Mouse (Mus musculus): ENCODE measurements around the gene Misp. TPM values are rescaled to one million over a fixed set of nuclear protein-coding genes. Genes with fewer than 3 reads are reported as not detected.
A peak's percentile ranks its signal among the peaks of the same experiment; 100 is the strongest.

The Misp gene
- total RNA-seq, 2 experiments from 2014 or later: 0.54 to 1.3 TPM

- peak; percentile 64 to 80 for DNase-seq (ENCODE audit: low spot score in 2 of 2)
Measured at GRCm38 (mm10) chr10:79793738-79794490, 26.9 kb upstream of the Misp start.

- DNase-seq (ENCODE audit: low spot score in 2 of 2): no peak
Measured at GRCm38 (mm10) chr10:79794491-79794931, 26.3 kb upstream of the Misp start.

GRCm38 (mm10) chr10:79795905-79796304 lies 24.9 kb upstream of the Misp start:
- DNase-seq (ENCODE audit: low spot score in 2 of 2): no peak

GRCm38 (mm10) chr10:79797326-79797725 lies 23.5 kb upstream of the Misp start:
- no peak for DNase-seq (ENCODE audit: low spot score in 2 of 2)

- DNase-seq (ENCODE audit: low spot score in 2 of 2): no peak
Measured at GRCm38 (mm10) chr10:79798289-79798928, 22.4 kb upstream of the Misp start.

- no peak for DNase-seq (ENCODE audit: low spot score in 2 of 2)
Measured at GRCm38 (mm10) chr10:79800508-79800907, 20.3 kb upstream of the Misp start.

GRCm38 (mm10) chr10:79801837-79802236 lies 19.0 kb upstream of the Misp start:
- no peak for DNase-seq (ENCODE audit: low spot score in 2 of 2)

- no peak for DNase-seq (ENCODE audit: low spot score in 2 of 2)
Measured at GRCm38 (mm10) chr10:79802331-79802971, 18.3 kb upstream of the Misp start.

- peak; percentile 95 to 96 for DNase-seq (ENCODE audit: low spot score in 2 of 2)
Measured at GRCm38 (mm10) chr10:79803716-79804323, 17.0 kb upstream of the Misp start.

- DNase-seq (ENCODE audit: low spot score in 2 of 2): no peak
Measured at GRCm38 (mm10) chr10:79805636-79806035, 15.2 kb upstream of the Misp start.

GRCm38 (mm10) chr10:79806331-79806730 lies 14.5 kb upstream of the Misp start:
- DNase-seq (ENCODE audit: low spot score in 2 of 2): no peak

GRCm38 (mm10) chr10:79806972-79807371 lies 13.8 kb upstream of the Misp start:
- no peak for DNase-seq (ENCODE audit: low spot score in 2 of 2)

- no peak for DNase-seq (ENCODE audit: low spot score in 2 of 2)
Measured at GRCm38 (mm10) chr10:79807826-79808225, 13.0 kb upstream of the Misp start.

GRCm38 (mm10) chr10:79808728-79809127 lies 12.1 kb upstream of the Misp start:
- no peak for DNase-seq (ENCODE audit: low spot score in 2 of 2)

- peak; percentile 78 to 92 for DNase-seq (ENCODE audit: low spot score in 2 of 2)
Measured at GRCm38 (mm10) chr10:79811736-79812637, 8.8 kb upstream of the Misp start.

GRCm38 (mm10) chr10:79814271-79814842 lies 6.4 kb upstream of the Misp start:
- DNase-seq (ENCODE audit: low spot score in 2 of 2): no peak

- DNase-seq (ENCODE audit: low spot score in 2 of 2): no peak
Measured at GRCm38 (mm10) chr10:79815671-79816494, 4.9 kb upstream of the Misp start.

- DNase-seq (ENCODE audit: low spot score in 2 of 2): no peak
Measured at GRCm38 (mm10) chr10:79817111-79817510, 3.7 kb upstream of the Misp start.

- no peak for DNase-seq (ENCODE audit: low spot score in 2 of 2)
Measured at GRCm38 (mm10) chr10:79818225-79818624, 2.6 kb upstream of the Misp start.

Data from layer of hippocampus, adult 18-20 months (tissue).